Mouse (Mus musculus) midbrain, embryonic 13.5 days (tissue): ENCODE results near the gene Map7. TPM values are rescaled to one million over a fixed set of nuclear protein-coding genes. Genes with fewer than 3 reads are reported as not detected.

Experiments used
- ATAC-seq: fragments of 200-750 bp; cut with Nextera tagmentation; 2 replicates; pipeline ENCODE4 v1.8.0; 2017; ENCODE audit warnings: mild to moderate bottlenecking, moderate TSS enrichment, moderate library complexity
- H3K27ac ChIP-seq: fragments of 300-500 bp; sonication (generic); 2 replicates; pipeline ENCODE4 v1.5.1; 2015; ENCODE audit warnings: inconsistent platforms, mild to moderate bottlenecking, moderate library complexity
- H3K27me3 ChIP-seq: fragments of 300-500 bp; sonication (generic); 2 replicates; pipeline ENCODE4 v1.6.1; 2015; ENCODE audit warnings: mild to moderate bottlenecking, inconsistent platforms
- H3K36me3 ChIP-seq: fragments of 300-500 bp; sonication (generic); 2 replicates; pipeline ENCODE4 v1.6.1; 2015; ENCODE audit warnings: mild to moderate bottlenecking, inconsistent platforms
- H3K4me1 ChIP-seq: fragments of 300-500 bp; sonication (generic); replicated peaks from 2 replicates; pipeline ENCODE4 v1.6.1; 2015; ENCODE audit warnings: inconsistent platforms
- H3K4me2 ChIP-seq: fragments of 300-500 bp; sonication (generic); replicated peaks from 2 replicates; pipeline ENCODE4 v1.6.1; 2015; ENCODE audit warnings: moderate library complexity, mild to moderate bottlenecking, inconsistent platforms
- H3K4me3 ChIP-seq: fragments of 300-500 bp; sonication (generic); replicated peaks from 2 replicates; pipeline ENCODE4 v1.5.1; 2015; ENCODE audit warnings: mild to moderate bottlenecking, inconsistent platforms
- H3K9ac ChIP-seq: fragments of 300-500 bp; sonication (generic); replicated peaks from 2 replicates; pipeline ENCODE4 v1.6.1; 2015; ENCODE audit warnings: mild to moderate bottlenecking, inconsistent platforms
- H3K9me3 ChIP-seq: fragments of 300-500 bp; sonication (generic); 2 replicates; pipeline ENCODE4 v1.6.1; 2016; ENCODE audit warnings: mild to moderate bottlenecking, inconsistent platforms
- WGBS: fragments of 180-500 bp; shearing (Covaris S2); methylation state at CpG from one replicate; pipeline ENCODE4 v1.1.7; 2015; 5-methylcytosine and 5-hydroxymethylcytosine counted together
- polyA plus RNA-seq: library from polyadenylated mRNA; unstranded; fragments of >200 nt; fragmentation: Nextera tagmentation; extraction: Ambion mirVana; gene quantifications from 2 replicates; pipeline ENCODE4 v1.2.1, GENCODE M21; 2015

The Map7 gene
- polyA plus RNA-seq, 1 experiment from 2014 or later: 5.8 TPM

GRCm38 (mm10) chr10:20125226-20125625 lies 23.0 kb upstream of the Map7 start:
- H3K27me3 ChIP-seq: no peaks in the 10 kb centered on the region
- H3K4me2 ChIP-seq: no peak overlapping the region
- H3K27ac ChIP-seq: no peak overlapping the region
- 55% methylated on average over 4 of the region's 4 CpGs for WGBS
- H3K9me3 ChIP-seq: no peaks in the 10 kb centered on the region
- H3K9ac ChIP-seq: no peak overlapping the region
- no peaks in the 10 kb centered on the region for H3K36me3 ChIP-seq
- no peak overlapping the region for H3K4me3 ChIP-seq
- ATAC-seq: peak; percentile 64
- H3K4me1 ChIP-seq: no peaks in the 10 kb centered on the region

- no peaks in the 10 kb centered on the region for H3K36me3 ChIP-seq
- H3K27ac ChIP-seq: no peak overlapping the region
- no peak overlapping the region for H3K9ac ChIP-seq
- no peaks in the 10 kb centered on the region for H3K9me3 ChIP-seq
- WGBS: 92% methylated on average over 12 of the region's 12 CpGs
- H3K4me3 ChIP-seq: no peak overlapping the region
- no peaks in the 10 kb centered on the region for H3K4me1 ChIP-seq
- ATAC-seq: no peak
- H3K27me3 ChIP-seq: no peaks in the 10 kb centered on the region
- no peak overlapping the region for H3K4me2 ChIP-seq
Observed at GRCm38 (mm10) chr10:20132933-20133652, 15.2 kb upstream of the Map7 start.

- no peak overlapping the region for H3K9ac ChIP-seq
- 81% methylated on average over 15 of the region's 15 CpGs for WGBS
- no peak overlapping the region for H3K4me3 ChIP-seq
- no peak overlapping the region for H3K4me2 ChIP-seq
- no peak for ATAC-seq
- H3K27me3 ChIP-seq: no peaks in the 10 kb centered on the region
- no peaks in the 10 kb centered on the region for H3K4me1 ChIP-seq
- no peak overlapping the region for H3K27ac ChIP-seq
- no peaks in the 10 kb centered on the region for H3K36me3 ChIP-seq
- no peaks in the 10 kb centered on the region for H3K9me3 ChIP-seq
Observed at GRCm38 (mm10) chr10:20135350-20136058, 12.8 kb upstream of the Map7 start.

- Histone ChIP-seq H3K4me3 (no peak overlapping the region), H3K4me2 (no peak overlapping the region), H3K27ac (no peak overlapping the region), H3K4me1 (no peaks in the 10 kb centered on the region), H3K36me3 (no peaks in the 10 kb centered on the region), H3K9ac (no peak overlapping the region), H3K9me3 (no peaks in the 10 kb centered on the region), H3K27me3 (no peaks in the 10 kb centered on the region)
- ATAC-seq: no peak
- WGBS: 91% methylated on average over 1 of the region's 1 CpGs
Observed at GRCm38 (mm10) chr10:20136505-20136904, 11.8 kb upstream of the Map7 start.

- Histone ChIP-seq H3K27me3 (peaks cover 6% of the 10 kb centered on the region), H3K4me1 (no peaks in the 10 kb centered on the region), H3K4me2 (peak overlapping the region; percentile 8; the same call in 1 of the 2 replicates), H3K36me3 (no peaks in the 10 kb centered on the region), H3K27ac (no peak overlapping the region), H3K9ac (no peak overlapping the region), H3K4me3 (no peak overlapping the region), H3K9me3 (no peaks in the 10 kb centered on the region)
- no peak for ATAC-seq
- WGBS: 47% methylated on average over 17 of the region's 17 CpGs
Observed at GRCm38 (mm10) chr10:20141376-20141775, 6.9 kb upstream of the Map7 start.

- H3K4me2 ChIP-seq: peak overlapping the region; percentile 94
- no peak overlapping the region for H3K27ac ChIP-seq
- under 1% methylated on average over 30 of the region's 58 CpGs for WGBS
- peak overlapping the region; percentile 69 for H3K9ac ChIP-seq
- H3K4me3 ChIP-seq: peak overlapping the region; percentile 72
- no peaks in the 10 kb centered on the region for H3K9me3 ChIP-seq
- H3K4me1 ChIP-seq: peaks cover 19% of the 10 kb centered on the region
- peak; percentile 76 for ATAC-seq
- no peaks in the 10 kb centered on the region for H3K36me3 ChIP-seq
- H3K27me3 ChIP-seq: peaks cover 53% of the 10 kb centered on the region
Observed at GRCm38 (mm10) chr10:20148773-20149120, 476 bp downstream of the Map7 start.

- no peak overlapping the region for H3K27ac ChIP-seq
- ATAC-seq: peak; percentile 87
- no peaks in the 10 kb centered on the region for H3K36me3 ChIP-seq
- peaks cover 19% of the 10 kb centered on the region for H3K4me1 ChIP-seq
- WGBS: under 1% methylated on average over 60 of the region's 74 CpGs
- peaks cover 53% of the 10 kb centered on the region for H3K27me3 ChIP-seq
- H3K4me3 ChIP-seq: peak overlapping the region; percentile 72
- peak overlapping the region; percentile 69 for H3K9ac ChIP-seq
- no peaks in the 10 kb centered on the region for H3K9me3 ChIP-seq
- H3K4me2 ChIP-seq: peak overlapping the region; percentile 94
Observed at GRCm38 (mm10) chr10:20149121-20149834, 1.0 kb downstream of the Map7 start.

- Histone ChIP-seq H3K4me1 (peaks cover 19% of the 10 kb centered on the region), H3K36me3 (no peaks in the 10 kb centered on the region), H3K27me3 (peaks cover 53% of the 10 kb centered on the region), H3K4me3 (peak overlapping the region; percentile 72), H3K27ac (no peak overlapping the region), H3K9me3 (no peaks in the 10 kb centered on the region), H3K4me2 (peak overlapping the region; percentile 94), H3K9ac (peak overlapping the region; percentile 69)
- peak; percentile 29; the same call in 1 of the 2 replicates for ATAC-seq
- 4% methylated on average over 13 of the region's 13 CpGs for WGBS
Observed at GRCm38 (mm10) chr10:20149835-20150355, 1.6 kb downstream of the Map7 start.

- Histone ChIP-seq H3K36me3 (no peaks in the 10 kb centered on the region), H3K27ac (no peak overlapping the region), H3K4me2 (no peak overlapping the region), H3K4me1 (peaks cover 19% of the 10 kb centered on the region), H3K27me3 (peaks cover 39% of the 10 kb centered on the region), H3K4me3 (no peak overlapping the region), H3K9me3 (no peaks in the 10 kb centered on the region), H3K9ac (no peak overlapping the region)
- WGBS: 98% methylated on average over 1 of the region's 1 CpGs
- no peak for ATAC-seq
Observed at GRCm38 (mm10) chr10:20152131-20152530, 3.9 kb downstream of the Map7 start.

- H3K27me3 ChIP-seq: peaks cover 25% of the 10 kb centered on the region
- no peak for ATAC-seq
- no peaks in the 10 kb centered on the region for H3K9me3 ChIP-seq
- no peak overlapping the region for H3K4me2 ChIP-seq
- peaks cover 16% of the 10 kb centered on the region for H3K4me1 ChIP-seq
- no peak overlapping the region for H3K9ac ChIP-seq
- H3K27ac ChIP-seq: no peak overlapping the region
- no peaks in the 10 kb centered on the region for H3K36me3 ChIP-seq
- no peak overlapping the region for H3K4me3 ChIP-seq
- WGBS: 47% methylated on average over 2 of the region's 2 CpGs
Observed at GRCm38 (mm10) chr10:20153507-20153906, 5.2 kb downstream of the Map7 start.

- Histone ChIP-seq H3K36me3 (no peaks in the 10 kb centered on the region), H3K4me2 (no peak overlapping the region), H3K4me1 (no peaks in the 10 kb centered on the region), H3K27ac (no peak overlapping the region), H3K9ac (no peak overlapping the region), H3K4me3 (no peak overlapping the region), H3K9me3 (no peaks in the 10 kb centered on the region), H3K27me3 (peaks cover 7% of the 10 kb centered on the region)
- ATAC-seq: no peak
- 83% methylated on average over 7 of the region's 7 CpGs for WGBS
Observed at GRCm38 (mm10) chr10:20155401-20155800, 7.1 kb downstream of the Map7 start.
